Mouse (Mus musculus): ENCODE results near the gene Trappc1.

DNA sequence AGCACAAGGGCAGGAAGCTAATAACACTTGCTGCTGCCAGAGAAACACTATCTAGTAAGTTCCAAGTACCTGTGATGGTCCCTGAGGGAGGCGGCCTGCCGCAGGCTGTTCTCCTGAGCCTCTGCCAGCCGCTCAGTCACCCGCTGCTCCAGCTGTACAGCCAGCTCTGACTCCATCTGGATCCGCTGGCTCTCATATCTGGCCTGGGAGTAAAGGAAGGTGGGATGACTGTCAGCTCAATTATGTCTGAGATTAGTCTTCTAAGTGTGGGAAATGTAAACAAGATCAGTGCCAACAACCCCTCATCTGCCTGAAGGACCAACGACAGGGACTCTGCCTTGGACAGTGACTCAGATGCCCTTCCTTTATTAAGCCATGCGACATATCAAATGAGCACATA, 12.5 kb upstream of the Trappc1 start:
- TF ChIP-seq CTCF (IDR thresholded peaks at IDR 0.05; ENCODE audit: low read depth) (no peak), EP300 (IDR thresholded peaks at IDR 0.05; ENCODE audit: low read depth) (no peak)
